ENCODE assay signal across 8 mouse cellular contexts in genomic region chr10:5161394-5161872, GRCm38 (mm10).
DNase-seq lines count a peak whose midpoint lies in the region; ATAC-seq and TF ChIP-seq lines count a peak whose summit lies in the region.

No protein-coding gene starts in this region.

- no peak for ATAC-seq in hindbrain, embryonic 13.5 days (ENCODE audit: low FRiP score)
- no peak for ATAC-seq in G1E (ENCODE audit: extremely low read depth, insufficient number of reproducible peaks, low FRiP score, poor library complexity, severe bottlenecking)
- peak; percentile 30 to 68; a peak in 2 of 4 replicates for ATAC-seq in hematopoietic stem cell, adult 5-6 weeks (replicated peaks in 1 of 2; ENCODE audit: insufficient read depth in 1 of 2, low FRiP score in 2 of 2, low TSS enrichment in 1 of 2, low read depth in 1 of 2, poor library complexity in 2 of 2, severe bottlenecking in 2 of 2)

- H3K9ac ChIP-seq in hindbrain, embryonic 13.5 days, result no peak overlapping the region

- H3K36me3 ChIP-seq in hindbrain, embryonic 10.5 days, result no peaks in the 10 kb centered on the region
- no peaks in the 10 kb centered on the region for H3K36me3 ChIP-seq in hindbrain, embryonic 13.5 days
- peaks cover 23% of the 10 kb centered on the region for H3K36me3 ChIP-seq in G1E (replicated peaks)

- H3K4me3 ChIP-seq in hindbrain, embryonic 10.5 days, result no peak overlapping the region
- H3K4me3 ChIP-seq in hindbrain, embryonic 13.5 days, result no peak overlapping the region
- no peak overlapping the region for H3K4me3 ChIP-seq in G1E (ENCODE audit: low read depth, low read length)

- peak; percentile 20; the same call in 1 of the 2 replicates for TF ChIP-seq CTCF in G1E (IDR thresholded peaks at IDR 0.05; ENCODE audit: low read depth, low read length)

- no peak overlapping the region for H3K27ac ChIP-seq in hindbrain, embryonic 10.5 days
- H3K27ac ChIP-seq in hindbrain, embryonic 13.5 days, result no peak overlapping the region

- H3K27me3 ChIP-seq in hindbrain, embryonic 10.5 days (ENCODE audit: insufficient read depth, poor library complexity, severe bottlenecking), result no peaks in the 10 kb centered on the region
- H3K27me3 ChIP-seq in hindbrain, embryonic 13.5 days, result no peaks in the 10 kb centered on the region
- H3K27me3 ChIP-seq in G1E (ENCODE audit: insufficient read depth, low read length), result no peaks in the 10 kb centered on the region

- intact Hi-C loops in left cerebral cortex, postnatal 4 days (cut with DNase I), result loop anchor here (5.0 to 10.0 kb wide), 3 partner anchors 497 to 754 kb away; no protein-coding TSS in a partner anchor

- H3K4me2 ChIP-seq in hindbrain, embryonic 13.5 days, result no peak overlapping the region

- peak; percentile 45 for DNase-seq in hindbrain, embryonic 10.5 days (ENCODE audit: low spot score)
- no peak for DNase-seq in G1E (ENCODE audit: low spot score)
- DNase-seq in cerebellum, postnatal 14 days, result peak; percentile 67 to 70
- DNase-seq in left cerebral cortex, postnatal 4 days, result peak; percentile 35
- peak; percentile 83 for DNase-seq in naive thymus-derived CD4-positive, alpha-beta T cell, adult 2 months (ENCODE audit: low read depth)
- peak; percentile 61 for DNase-seq in thymus, postnatal 25 days

- WGBS in hindbrain, embryonic 10.5 days, result 60% methylated on average over 12 of the region's 12 CpGs
- WGBS in hindbrain, embryonic 13.5 days, result 59% methylated on average over 12 of the region's 12 CpGs

- no peaks in the 10 kb centered on the region for H3K9me3 ChIP-seq in hindbrain, embryonic 10.5 days
- no peaks in the 10 kb centered on the region for H3K9me3 ChIP-seq in hindbrain, embryonic 13.5 days
- no peaks in the 10 kb centered on the region for H3K9me3 ChIP-seq in G1E (replicated peaks)

- no peaks in the 10 kb centered on the region for H3K4me1 ChIP-seq in hindbrain, embryonic 10.5 days (replicated peaks)
- H3K4me1 ChIP-seq in hindbrain, embryonic 13.5 days (replicated peaks), result no peaks in the 10 kb centered on the region
- H3K4me1 ChIP-seq in G1E (ENCODE audit: insufficient read depth, low read depth, low read length), result peaks cover 27% of the 10 kb centered on the region

Comparison
In these comparisons a context has a peak if more than half of its experiments do, and no peak if none do; other contexts are left out.
1. ATAC-seq: peak in hematopoietic stem cell, adult 5-6 weeks (2 of 2); none in hindbrain, embryonic 13.5 days (single experiment) and G1E (single experiment).